13 mouse cellular contexts compared by ENCODE assay signal in the genomic region with DNA sequence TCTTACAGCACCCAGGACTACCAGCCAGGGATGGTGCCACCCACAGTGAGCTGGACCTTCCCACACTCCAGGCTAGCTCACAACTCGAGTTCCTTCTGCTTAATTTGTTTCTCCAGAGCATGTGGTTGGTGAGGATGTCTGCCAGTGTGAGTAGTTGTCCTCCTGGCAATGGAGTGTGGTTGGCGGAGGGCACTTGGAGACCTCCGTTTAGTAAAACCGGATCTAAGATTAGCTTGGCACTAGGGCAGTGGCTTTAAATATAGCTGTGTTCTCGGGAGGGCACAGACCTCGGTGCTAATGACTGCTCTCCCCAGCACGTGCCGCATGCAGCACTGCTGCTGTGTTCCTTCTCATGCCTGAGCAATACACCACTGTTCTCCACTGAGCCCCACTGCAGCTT. TPM values are rescaled to one million over a fixed set of nuclear protein-coding genes. Genes with fewer than 3 reads are reported as not detected.
DNase-seq lines count a peak whose midpoint lies in the region; ATAC-seq lines count a peak whose summit lies in the region.
"Had no signal": no experiment of that assay in that cellular context is flagged by ENCODE, and none has a peak within 500 bp of the region (broad histone marks: within the 10 kb centered on the region; RNA-seq: fewer than 3 reads in every experiment).

No protein-coding gene starts in this region.

- H3K4me1 ChIP-seq in heart, embryonic 15.5 days (replicated peaks) = peaks cover 26% of the 10 kb centered on the region
- H3K4me1 ChIP-seq: hindbrain, embryonic 10.5 days; midbrain, embryonic 12.5 days had no signal

- peak overlapping the region; percentile 77 for H3K27ac ChIP-seq in heart, embryonic 15.5 days
- H3K27ac ChIP-seq: forebrain, embryonic 13.5 days; hindbrain, embryonic 10.5 days; limb, embryonic 12.5 days; midbrain, embryonic 12.5 days had no signal

- no peak overlapping the region for H3K9ac ChIP-seq in heart, embryonic 15.5 days
- H3K9ac ChIP-seq: forebrain, embryonic 13.5 days; limb, embryonic 12.5 days; lung, embryonic 14.5 days; midbrain, embryonic 12.5 days had no signal

- peak; percentile 92 for ATAC-seq in heart, embryonic 15.5 days (replicated peaks; ENCODE audit: insufficient number of reproducible peaks, insufficient read depth, low FRiP score, low read depth)
- ATAC-seq: forebrain, embryonic 13.5 days had no signal

- WGBS in heart, embryonic 15.5 days = 53% methylated on average over 8 of the region's 8 CpGs

- H3K36me3 ChIP-seq in heart, embryonic 15.5 days = no peaks in the 10 kb centered on the region

- no peaks in the 10 kb centered on the region for H3K27me3 ChIP-seq in heart, embryonic 15.5 days
- H3K27me3 ChIP-seq: forebrain, embryonic 13.5 days; limb, embryonic 12.5 days; midbrain, embryonic 12.5 days had no signal

- no peaks in the 10 kb centered on the region for H3K9me3 ChIP-seq in heart, embryonic 15.5 days (replicated peaks)
- H3K9me3 ChIP-seq: forebrain, embryonic 13.5 days; hindbrain, embryonic 10.5 days; limb, embryonic 12.5 days; midbrain, embryonic 12.5 days had no signal

- intact Hi-C loops in heart, postnatal 25 days (cut with DNase I) = no loop called here

- no peak overlapping the region for H3K4me3 ChIP-seq in heart, embryonic 15.5 days
- H3K4me3 ChIP-seq: forebrain, embryonic 13.5 days; hindbrain, embryonic 10.5 days; limb, embryonic 12.5 days; midbrain, embryonic 12.5 days had no signal

- no peak overlapping the region for H3K4me2 ChIP-seq in heart, embryonic 15.5 days
- H3K4me2 ChIP-seq: forebrain, embryonic 13.5 days; limb, embryonic 12.5 days; lung, embryonic 14.5 days; midbrain, embryonic 12.5 days had no signal

- DNase-seq in heart, adult 8-10 months (ENCODE audit: low spot score) = peak; percentile 53
- no peak for DNase-seq in heart, postnatal 25 days (ENCODE audit: low spot score)
- peak; percentile 76 for DNase-seq in brain, adult 2 months (ENCODE audit: low read depth, low spot score)
- peak; percentile 33 to 39 for DNase-seq in cerebellum, adult 18-20 months
- DNase-seq in adrenal gland, postnatal 10 days = no peak
- DNase-seq in kidney, adult 8-10 months = no peak
- no peak for DNase-seq in MN1 (ENCODE audit: low spot score)
- DNase-seq: lung, embryonic 14.5 days had no signal

RNA-seq across cellular contexts. Expression of a gene that starts 37.0 kb away (rescaled TPM):
- 10 to 100 TPM; 24.8 to 30.2 (median 27.5) TPM for total RNA-seq in heart, adult 8-10 months (2022)
- total RNA-seq in heart, postnatal 25 days (2021) = 10 to 100 TPM; 23.5 to 25.9 TPM
- polyA plus RNA-seq in heart, embryonic 15.5 days (2015; fragmentation: Nextera tagmentation; extraction: Ambion mirVana) = 29.1 and 33.0 TPM in 2 replicates
- 10 to 100 TPM; 36.1 to 39.3 TPM for total RNA-seq in adrenal gland, postnatal 10 days (2021)

Comparison
In these comparisons a context has a peak if more than half of its experiments do, and no peak if none do; other contexts are left out.
1. DNase-seq: peak in heart, adult 8-10 months (single experiment), brain, adult 2 months (single experiment) and cerebellum, adult 18-20 months (2 of 2); none in heart, postnatal 25 days (single experiment), adrenal gland, postnatal 10 days (single experiment), kidney, adult 8-10 months (0 of 2) and MN1 (single experiment).